Mouse (Mus musculus) testis, adult 2 months (tissue): ENCODE data around the gene Tph1.

Experiments
- CTCF ChIP-seq: fragments of 200-500 bp; IDR thresholded peaks from 2 replicates; pipeline ENCODE4 v1.5.1; 2012; ENCODE audit warnings: low read depth, mild to moderate bottlenecking, inconsistent platforms, low read length, moderate library complexity; ENCODE audit not compliant: control insufficient read depth, insufficient read depth, insufficient replicate concordance
- POLR2A ChIP-seq: fragments of 200-500 bp; IDR thresholded peaks from 2 replicates; pipeline ENCODE4 v1.6.1; 2012; ENCODE audit warnings: low read depth, mild to moderate bottlenecking, inconsistent platforms, low read length, moderate library complexity; ENCODE audit not compliant: control insufficient read depth

- no peak for TF ChIP-seq CTCF
- TF ChIP-seq POLR2A, result no peak
Observed at GRCm38 (mm10) chr7:46716897-46717296, 44.6 kb upstream of the Tph1 start.
